Mouse (Mus musculus) gastrocnemius, postnatal 36 days (tissue): ENCODE measurements around the gene Cps1. TPM values are rescaled to one million over a fixed set of nuclear protein-coding genes. Genes with fewer than 3 reads are reported as not detected.

ENCODE experiments used
- DNase-seq, 2 experiments: peaks; one replicate each; pipeline ENCODE4 v3.0.0; 2022
- intact Hi-C: fragments of 180-260 bp; cut with DNase I; formaldehyde crosslinking; loops from one replicate; pipeline ENCODE4 v1.15.1; 2025
- long read RNA-seq, 2 experiments: library from polyadenylated mRNA; stranded (forward); transcript quantifications; one replicate each; pipeline ENCODE4 v2.0.0; 2021
- total RNA-seq, 2 experiments: library from RNA; stranded (reverse); gene quantifications; 2 replicates each; pipeline ENCODE4 v1.2.3; 2021

Cps1 gene
- under 1 TPM in 1 of 2 experiments, not detected in 1; 0.33 TPM for total RNA-seq
- long read RNA-seq, experiment 1, result 0 reads
- long read RNA-seq, experiment 2, result 0 reads

- intact Hi-C loops, result no loop called here
- no peak for DNase-seq
Observed at GRCm38 (mm10) chr1:67122797-67123196, at the start of gene Cps1. Cps1 (plus strand) TSS chr1:67123026.

GRCm38 (mm10) chr1:67077739-67078138 is 45.1 kb upstream of the Cps1 start:
- intact Hi-C loops, result no loop called here

GRCm38 (mm10) chr1:67078666-67079065 is 44.2 kb upstream of the Cps1 start:
- no peak for DNase-seq
- intact Hi-C loops, result no loop called here

More at GRCm38 (mm10) chr1:67077739-67078138, 45.1 kb upstream of the Cps1 start:
- no peak for DNase-seq

- intact Hi-C loops, result no loop called here
- no peak for DNase-seq
Observed at GRCm38 (mm10) chr1:67079146-67079545, 43.7 kb upstream of the Cps1 start.

- intact Hi-C loops, result no loop called here
Observed at GRCm38 (mm10) chr1:67092473-67092872, 30.4 kb upstream of the Cps1 start.

GRCm38 (mm10) chr1:67099215-67099614 is 23.6 kb upstream of the Cps1 start:
- intact Hi-C loops, result no loop called here
- DNase-seq, result no peak

More at GRCm38 (mm10) chr1:67092473-67092872, 30.4 kb upstream of the Cps1 start:
- DNase-seq, result no peak

GRCm38 (mm10) chr1:67103476-67104248 is 19.2 kb upstream of the Cps1 start:
- intact Hi-C loops, result no loop called here
- no peak for DNase-seq

- intact Hi-C loops, result no loop called here
- no peak for DNase-seq
Observed at GRCm38 (mm10) chr1:67111621-67112298, 11.1 kb upstream of the Cps1 start.

- intact Hi-C loops, result no loop called here
- DNase-seq, result no peak
Observed at GRCm38 (mm10) chr1:67113343-67114030, 9.3 kb upstream of the Cps1 start.

- no peak for DNase-seq
- intact Hi-C loops, result no loop called here
Observed at GRCm38 (mm10) chr1:67116571-67116970, 6.3 kb upstream of the Cps1 start.

GRCm38 (mm10) chr1:67117778-67118177 is 5.0 kb upstream of the Cps1 start:
- DNase-seq, result no peak
- intact Hi-C loops, result no loop called here

- intact Hi-C loops, result no loop called here
- DNase-seq, result no peak
Observed at GRCm38 (mm10) chr1:67125433-67125832, 2.6 kb downstream of the Cps1 start.

- intact Hi-C loops, result no loop called here
- no peak for DNase-seq
Observed at GRCm38 (mm10) chr1:67143939-67144338, 21.1 kb downstream of the Cps1 start.

GRCm38 (mm10) chr1:67151246-67151645 is 28.4 kb downstream of the Cps1 start:
- DNase-seq, result no peak

GRCm38 (mm10) chr1:67167283-67167682 is 44.5 kb downstream of the Cps1 start:
- intact Hi-C loops, result no loop called here
- DNase-seq, result no peak

More at GRCm38 (mm10) chr1:67151246-67151645, 28.4 kb downstream of the Cps1 start:
- intact Hi-C loops, result no loop called here

GRCm38 (mm10) chr1:67181165-67181564 is 58.3 kb downstream of the Cps1 start:
- intact Hi-C loops, result no loop called here
- DNase-seq, result peak in 1 of 2 experiments; percentile 11

GRCm38 (mm10) chr1:67182201-67182600 is 59.4 kb downstream of the Cps1 start:
- no peak for DNase-seq
- intact Hi-C loops, result no loop called here

- no peak for DNase-seq
- intact Hi-C loops, result no loop called here
Observed at GRCm38 (mm10) chr1:67183532-67183931, 60.7 kb downstream of the Cps1 start.

- intact Hi-C loops, result no loop called here
Observed at GRCm38 (mm10) chr1:67184134-67184533, 61.3 kb downstream of the Cps1 start.

GRCm38 (mm10) chr1:67197335-67197734 is 74.5 kb downstream of the Cps1 start:
- DNase-seq, result no peak
- intact Hi-C loops, result no loop called here

More at GRCm38 (mm10) chr1:67184134-67184533, 61.3 kb downstream of the Cps1 start:
- DNase-seq, result no peak

GRCm38 (mm10) chr1:67218339-67218944 is 95.6 kb downstream of the Cps1 start:
- intact Hi-C loops, result no loop called here
- no peak for DNase-seq
